Mouse (Mus musculus) intestine, embryonic 15.5 days (tissue): ENCODE measurements at regions not wholly inside any gene's neighbourhood (a gene's known extent, or its start where the extent isn't known, plus 50 kb on each side); places are given as distances from the start of the nearest gene placed in this dataset.

Experiments
- ATAC-seq: fragments of 200-750 bp; cut with Nextera tagmentation; 2 replicates; pipeline ENCODE4 v1.8.0; 2017; ENCODE audit warnings: moderate TSS enrichment, moderate library complexity
- H3K27ac ChIP-seq: fragments of 300-500 bp; sonication (generic); 2 replicates; pipeline ENCODE4 v1.5.1; 2015; ENCODE audit warnings: mild to moderate bottlenecking, inconsistent platforms
- H3K27me3 ChIP-seq: fragments of 300-500 bp; sonication (generic); replicated peaks from 2 replicates; pipeline ENCODE4 v1.6.1; 2015; ENCODE audit warnings: inconsistent platforms
- H3K36me3 ChIP-seq: fragments of 300-500 bp; sonication (generic); 2 replicates; pipeline ENCODE4 v1.6.1; 2015; ENCODE audit warnings: inconsistent platforms
- H3K4me1 ChIP-seq: fragments of 300-500 bp; sonication (generic); replicated peaks from 2 replicates; pipeline ENCODE4 v1.6.1; 2015; ENCODE audit warnings: inconsistent platforms
- H3K4me2 ChIP-seq: fragments of 300-500 bp; sonication (generic); replicated peaks from 2 replicates; pipeline ENCODE4 v1.6.1; 2015; ENCODE audit warnings: mild to moderate bottlenecking, inconsistent platforms
- H3K4me3 ChIP-seq: fragments of 300-500 bp; sonication (generic); replicated peaks from 2 replicates; pipeline ENCODE4 v1.5.1; 2015; ENCODE audit warnings: inconsistent platforms
- H3K9ac ChIP-seq: fragments of 300-500 bp; sonication (generic); 2 replicates; pipeline ENCODE4 v1.6.1; 2015; ENCODE audit warnings: inconsistent platforms
- H3K9me3 ChIP-seq: fragments of 300-500 bp; sonication (generic); 2 replicates; pipeline ENCODE4 v1.6.1; 2016; ENCODE audit warnings: inconsistent platforms
- WGBS: fragments of 180-500 bp; shearing (Covaris S2); methylation state at CpG from one replicate; pipeline ENCODE4 v1.1.7; 2015; 5-methylcytosine and 5-hydroxymethylcytosine counted together

- no peaks in the 10 kb centered on the region for H3K4me1 ChIP-seq
- no peaks in the 10 kb centered on the region for H3K27me3 ChIP-seq
- ATAC-seq = no peak
- no peak overlapping the region for H3K9ac ChIP-seq
- H3K27ac ChIP-seq = no peak overlapping the region
- no peaks in the 10 kb centered on the region for H3K36me3 ChIP-seq
- no peak overlapping the region for H3K4me2 ChIP-seq
- 76% methylated on average over 2 of the region's 2 CpGs for WGBS
- H3K9me3 ChIP-seq = no peaks in the 10 kb centered on the region
- no peak overlapping the region for H3K4me3 ChIP-seq
These were observed 225.4 kb upstream of the Galnt5 start for GRCm38 (mm10) chr2:57772315-57772714.

GRCm38 (mm10) chr2:57776154-57776553 is 221.5 kb upstream of the Galnt5 start:
- H3K4me2 ChIP-seq = no peak overlapping the region
- no peaks in the 10 kb centered on the region for H3K36me3 ChIP-seq
- no peaks in the 10 kb centered on the region for H3K4me1 ChIP-seq
- H3K9me3 ChIP-seq = no peaks in the 10 kb centered on the region
- H3K4me3 ChIP-seq = no peak overlapping the region
- H3K27me3 ChIP-seq = no peaks in the 10 kb centered on the region
- 87% methylated on average over 5 of the region's 5 CpGs for WGBS
- no peak for ATAC-seq
- no peak overlapping the region for H3K27ac ChIP-seq
- no peak overlapping the region for H3K9ac ChIP-seq

- H3K27ac ChIP-seq = no peak overlapping the region
- ATAC-seq = no peak
- H3K27me3 ChIP-seq = no peaks in the 10 kb centered on the region
- no peak overlapping the region for H3K4me3 ChIP-seq
- H3K9ac ChIP-seq = no peak overlapping the region
- no peaks in the 10 kb centered on the region for H3K9me3 ChIP-seq
- H3K4me2 ChIP-seq = no peak overlapping the region
- no peaks in the 10 kb centered on the region for H3K4me1 ChIP-seq
- 94% methylated on average over 1 of the region's 1 CpGs for WGBS
- no peaks in the 10 kb centered on the region for H3K36me3 ChIP-seq
These were observed 216.8 kb upstream of the Galnt5 start for GRCm38 (mm10) chr2:57780836-57781235.

- ATAC-seq = no peak
- H3K36me3 ChIP-seq = no peaks in the 10 kb centered on the region
- no peaks in the 10 kb centered on the region for H3K4me1 ChIP-seq
- H3K4me2 ChIP-seq = no peak overlapping the region
- 78% methylated on average over 8 of the region's 8 CpGs for WGBS
- no peak overlapping the region for H3K27ac ChIP-seq
- no peak overlapping the region for H3K4me3 ChIP-seq
- H3K9ac ChIP-seq = no peak overlapping the region
- no peaks in the 10 kb centered on the region for H3K9me3 ChIP-seq
- no peaks in the 10 kb centered on the region for H3K27me3 ChIP-seq
These were observed 204.0 kb upstream of the Galnt5 start for GRCm38 (mm10) chr2:57793519-57794296.

- Histone ChIP-seq H3K9ac (no peak overlapping the region), H3K27ac (no peak overlapping the region), H3K4me3 (no peak overlapping the region), H3K36me3 (no peaks in the 10 kb centered on the region), H3K4me1 (no peaks in the 10 kb centered on the region), H3K4me2 (no peak overlapping the region), H3K9me3 (no peaks in the 10 kb centered on the region), H3K27me3 (no peaks in the 10 kb centered on the region)
- ATAC-seq = peak; percentile 82
- 50% methylated on average over 2 of the region's 2 CpGs for WGBS
These were observed 198.4 kb upstream of the Galnt5 start for GRCm38 (mm10) chr2:57799279-57799678.

- H3K27ac ChIP-seq = no peak overlapping the region
- no peak overlapping the region for H3K4me2 ChIP-seq
- WGBS = 49% methylated on average over 1 of the region's 1 CpGs
- H3K4me1 ChIP-seq = no peaks in the 10 kb centered on the region
- no peaks in the 10 kb centered on the region for H3K27me3 ChIP-seq
- H3K36me3 ChIP-seq = no peaks in the 10 kb centered on the region
- H3K4me3 ChIP-seq = no peak overlapping the region
- ATAC-seq = no peak
- H3K9me3 ChIP-seq = no peaks in the 10 kb centered on the region
- H3K9ac ChIP-seq = no peak overlapping the region
These were observed 189.8 kb upstream of the Galnt5 start for GRCm38 (mm10) chr2:57807911-57808310.

- H3K36me3 ChIP-seq = no peaks in the 10 kb centered on the region
- no peak overlapping the region for H3K4me2 ChIP-seq
- no peaks in the 10 kb centered on the region for H3K4me1 ChIP-seq
- H3K9me3 ChIP-seq = no peaks in the 10 kb centered on the region
- H3K4me3 ChIP-seq = no peak overlapping the region
- no peak overlapping the region for H3K27ac ChIP-seq
- H3K27me3 ChIP-seq = no peaks in the 10 kb centered on the region
- WGBS = 86% methylated on average over 1 of the region's 1 CpGs
- no peak for ATAC-seq
- no peak overlapping the region for H3K9ac ChIP-seq
These were observed 184.7 kb upstream of the Galnt5 start for GRCm38 (mm10) chr2:57812996-57813395.

- no peak overlapping the region for H3K4me2 ChIP-seq
- H3K36me3 ChIP-seq = no peaks in the 10 kb centered on the region
- no peak for ATAC-seq
- no peaks in the 10 kb centered on the region for H3K9me3 ChIP-seq
- no peak overlapping the region for H3K4me3 ChIP-seq
- H3K4me1 ChIP-seq = no peaks in the 10 kb centered on the region
- H3K27me3 ChIP-seq = no peaks in the 10 kb centered on the region
- no peak overlapping the region for H3K9ac ChIP-seq
- no peak overlapping the region for H3K27ac ChIP-seq
- 77% methylated on average over 2 of the region's 2 CpGs for WGBS
These were observed 177.3 kb upstream of the Galnt5 start for GRCm38 (mm10) chr2:57820343-57820742.

GRCm38 (mm10) chr2:57820923-57821322 is 176.8 kb upstream of the Galnt5 start:
- whole genome bisulfite sequencing = 84% methylated on average over 1 of the region's 1 CpGs

GRCm38 (mm10) chr2:57828284-57828683 is 169.4 kb upstream of the Galnt5 start:
- ATAC-seq = no peak
- Histone ChIP-seq H3K36me3 (no peaks in the 10 kb centered on the region), H3K4me2 (no peak overlapping the region), H3K9ac (no peak overlapping the region), H3K4me1 (no peaks in the 10 kb centered on the region), H3K27ac (no peak overlapping the region), H3K27me3 (no peaks in the 10 kb centered on the region), H3K9me3 (no peaks in the 10 kb centered on the region), H3K4me3 (no peak overlapping the region)
- WGBS = 81% methylated on average over 2 of the region's 2 CpGs

More at GRCm38 (mm10) chr2:57820923-57821322, 176.8 kb upstream of the Galnt5 start:
- no peak overlapping the region for H3K27ac ChIP-seq
- H3K27me3 ChIP-seq = no peaks in the 10 kb centered on the region
- H3K36me3 ChIP-seq = no peaks in the 10 kb centered on the region
- no peak overlapping the region for H3K4me2 ChIP-seq
- no peaks in the 10 kb centered on the region for H3K4me1 ChIP-seq
- H3K9me3 ChIP-seq = no peaks in the 10 kb centered on the region
- H3K9ac ChIP-seq = no peak overlapping the region
- no peak overlapping the region for H3K4me3 ChIP-seq
- ATAC-seq = no peak

GRCm38 (mm10) chr2:57832565-57833355 is 164.9 kb upstream of the Galnt5 start:
- no peak overlapping the region for H3K27ac ChIP-seq
- H3K27me3 ChIP-seq = no peaks in the 10 kb centered on the region
- no peaks in the 10 kb centered on the region for H3K4me1 ChIP-seq
- no peak overlapping the region for H3K4me2 ChIP-seq
- H3K4me3 ChIP-seq = no peak overlapping the region
- 43% methylated on average over 12 of the region's 12 CpGs for WGBS
- H3K9me3 ChIP-seq = no peaks in the 10 kb centered on the region
- H3K9ac ChIP-seq = no peak overlapping the region
- no peak for ATAC-seq
- no peaks in the 10 kb centered on the region for H3K36me3 ChIP-seq

GRCm38 (mm10) chr2:57845135-57845534 is 152.5 kb upstream of the Galnt5 start:
- H3K27me3 ChIP-seq = no peaks in the 10 kb centered on the region
- no peaks in the 10 kb centered on the region for H3K9me3 ChIP-seq
- H3K36me3 ChIP-seq = no peaks in the 10 kb centered on the region
- H3K4me3 ChIP-seq = no peak overlapping the region
- no peaks in the 10 kb centered on the region for H3K4me1 ChIP-seq
- H3K27ac ChIP-seq = no peak overlapping the region
- H3K9ac ChIP-seq = no peak overlapping the region
- 46% methylated on average over 1 of the region's 1 CpGs for WGBS
- no peak overlapping the region for H3K4me2 ChIP-seq
- ATAC-seq = no peak

GRCm38 (mm10) chr2:57847707-57848106 is 150.0 kb upstream of the Galnt5 start:
- Histone ChIP-seq H3K4me3 (no peak overlapping the region), H3K36me3 (no peaks in the 10 kb centered on the region), H3K4me2 (no peak overlapping the region), H3K27me3 (no peaks in the 10 kb centered on the region), H3K4me1 (no peaks in the 10 kb centered on the region), H3K27ac (no peak overlapping the region), H3K9ac (no peak overlapping the region), H3K9me3 (no peaks in the 10 kb centered on the region)
- no peak for ATAC-seq
- 42% methylated on average over 4 of the region's 4 CpGs for WGBS
